Mouse (Mus musculus) heart, embryonic 10.5 days (tissue): ENCODE measurements around the gene Ptpra. TPM values are rescaled to one million over a fixed set of nuclear protein-coding genes. Genes with fewer than 3 reads are reported as not detected.
"Not testable (repeated sequence)": the region's sequence is repeated elsewhere in the genome, so short reads cannot be mapped to it uniquely, and the experiment has no call there.

Experiments used
- DNase-seq: peaks from one replicate; pipeline ENCODE4 v3.0.0-alpha.2; 2017; ENCODE audit warnings: low spot score
- H3K27ac ChIP-seq: fragments of 300-500 bp; sonication (generic); 2 replicates; pipeline ENCODE4 v1.5.1; 2016; ENCODE audit warnings: mild to moderate bottlenecking
- H3K27me3 ChIP-seq: fragments of 300-500 bp; sonication (generic); 2 replicates; pipeline ENCODE4 v1.6.1; 2016; ENCODE audit warnings: mild to moderate bottlenecking; ENCODE audit not compliant: poor library complexity, insufficient read depth, severe bottlenecking
- H3K36me3 ChIP-seq: fragments of 300-500 bp; sonication (generic); 2 replicates; pipeline ENCODE4 v1.6.1; 2016; ENCODE audit warnings: mild to moderate bottlenecking, moderate library complexity
- H3K4me1 ChIP-seq: fragments of 300-500 bp; sonication (generic); 2 replicates; pipeline ENCODE4 v1.6.1; 2016; ENCODE audit warnings: mild to moderate bottlenecking
- H3K4me3 ChIP-seq: fragments of 300-500 bp; sonication (generic); 2 replicates; pipeline ENCODE4 v1.5.1; 2016; ENCODE audit warnings: mild to moderate bottlenecking, moderate library complexity
- H3K9me3 ChIP-seq: fragments of 300-500 bp; sonication (generic); 2 replicates; pipeline ENCODE4 v1.6.1; 2016; ENCODE audit warnings: mild to moderate bottlenecking, moderate library complexity
- WGBS: fragments of 180-500 bp; shearing (Covaris S2); methylation state at CpG from one replicate; pipeline ENCODE4 v1.1.7; 2016; 5-methylcytosine and 5-hydroxymethylcytosine counted together
- polyA plus RNA-seq: library from polyadenylated mRNA; unstranded; fragments of >200 nt; fragmentation: Nextera tagmentation; extraction: Ambion mirVana; gene quantifications from 2 replicates; pipeline ENCODE4 v1.2.1, GENCODE M21; 2016

Ptpra gene
- polyA plus RNA-seq, 1 experiment from 2014 or later, result 85.5 TPM

DNA sequence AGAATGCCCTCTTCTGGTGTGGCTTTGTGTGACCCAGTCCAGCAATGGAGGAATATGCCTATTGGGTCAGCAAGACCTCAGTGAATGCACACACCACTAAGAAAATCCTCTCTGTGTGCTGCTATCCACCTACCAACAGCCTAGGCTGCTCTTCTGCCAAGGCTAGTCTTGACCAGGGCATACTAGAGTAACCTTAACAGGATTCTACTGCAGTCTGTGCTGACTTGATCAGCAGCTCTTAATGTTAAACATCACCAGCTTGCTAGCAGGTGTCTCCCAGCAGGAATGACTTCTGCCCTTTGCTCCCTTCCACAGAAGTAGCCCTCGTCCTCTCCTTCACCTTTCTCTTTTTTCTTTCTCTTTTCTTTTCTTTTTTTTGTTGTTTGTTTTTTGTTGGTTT is 106.2 kb downstream of the Ptpra start:
- Histone ChIP-seq H3K4me1 (no peaks in the 10 kb centered on the region), H3K9me3 (no peaks in the 10 kb centered on the region), H3K36me3 (peaks cover 66% of the 10 kb centered on the region), H3K4me3 (no peak overlapping the region), H3K27ac (no peak overlapping the region), H3K27me3 (no peaks in the 10 kb centered on the region)
- no peak for DNase-seq
- WGBS, result 87% methylated on average over 1 of the region's 1 CpGs

- Histone ChIP-seq H3K27ac (no peak overlapping the region), H3K27me3 (no peaks in the 10 kb centered on the region), H3K4me1 (peaks cover under 1% of the 10 kb centered on the region; the same call in 1 of the 2 replicates), H3K9me3 (no peaks in the 10 kb centered on the region), H3K4me3 (no peak overlapping the region), H3K36me3 (peaks cover 54% of the 10 kb centered on the region)
- no peak for DNase-seq
- WGBS, result 89% methylated on average over 2 of the region's 2 CpGs
These were observed 107.4 kb downstream of the Ptpra start for GRCm38 (mm10) chr2:130557462-130557861.

- 70% methylated on average over 2 of the region's 2 CpGs for WGBS
- peaks cover 49% of the 10 kb centered on the region for H3K36me3 ChIP-seq
- no peaks in the 10 kb centered on the region for H3K27me3 ChIP-seq
- peaks cover 6% of the 10 kb centered on the region for H3K4me1 ChIP-seq
- H3K27ac ChIP-seq, result no peak overlapping the region
- H3K4me3 ChIP-seq, result no peak overlapping the region
- no peaks in the 10 kb centered on the region for H3K9me3 ChIP-seq
- DNase-seq, result no peak
These were observed 107.9 kb downstream of the Ptpra start for GRCm38 (mm10) chr2:130558015-130558414.

- no peaks in the 10 kb centered on the region for H3K27me3 ChIP-seq
- WGBS, result under 1% methylated on average over 61 of the region's 61 CpGs
- peak within 1 kb of the TSS; percentile 87 for H3K27ac ChIP-seq
- H3K4me3 ChIP-seq, result peak within 1 kb of the TSS; percentile 84
- H3K36me3 ChIP-seq, result peaks cover 23% of the 10 kb centered on the region
- peak; percentile 98 for DNase-seq
- peaks cover 18% of the 10 kb centered on the region for H3K4me1 ChIP-seq
- H3K9me3 ChIP-seq, result no peaks in the 10 kb centered on the region
These were observed 113.4 kb downstream of the Ptpra start, which contains the start of gene Mrps26 for GRCm38 (mm10) chr2:130563212-130564055. Gene Mrps26, plus strand, starts transcription at chr2:130563742.

- WGBS, result under 1% methylated on average over 23 of the region's 23 CpGs
These were observed 114.0 kb downstream of the Ptpra start for GRCm38 (mm10) chr2:130564063-130564462.

DNA sequence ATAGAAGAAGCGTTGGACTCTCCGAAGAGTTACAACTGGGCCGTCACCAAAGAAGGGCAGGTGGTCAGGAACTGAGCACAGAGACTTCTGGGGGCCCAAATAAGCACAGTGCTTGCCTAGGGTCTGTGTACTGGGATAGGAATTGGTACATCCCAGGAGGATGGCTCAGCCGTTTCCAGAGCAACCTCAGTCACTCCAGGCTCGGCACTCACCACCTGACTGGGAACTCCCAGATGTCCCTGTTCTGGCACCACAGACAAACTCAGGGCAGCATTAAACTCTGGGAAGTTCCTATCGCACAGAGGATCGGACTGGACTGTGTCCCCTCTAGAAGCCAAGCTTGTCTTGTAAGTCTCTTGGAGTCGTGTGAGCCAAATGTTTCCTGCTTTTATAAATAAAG is 114.9 kb downstream of the Ptpra start:
- 84% methylated on average over 8 of the region's 8 CpGs for WGBS
- H3K27me3 ChIP-seq, result no peaks in the 10 kb centered on the region
- DNase-seq, result no peak
- H3K27ac ChIP-seq, result no peak overlapping the region
- peaks cover 18% of the 10 kb centered on the region for H3K4me1 ChIP-seq
- H3K9me3 ChIP-seq, result no peaks in the 10 kb centered on the region
- H3K4me3 ChIP-seq, result peak overlapping the region; percentile 84
- H3K36me3 ChIP-seq, result peaks cover 20% of the 10 kb centered on the region

More at GRCm38 (mm10) chr2:130564063-130564462, 114.0 kb downstream of the Ptpra start:
- H3K9me3 ChIP-seq, result no peaks in the 10 kb centered on the region
- peak overlapping the region; percentile 87 for H3K27ac ChIP-seq
- H3K4me3 ChIP-seq, result peak overlapping the region; percentile 84
- DNase-seq, result peak; percentile 81
- peaks cover 20% of the 10 kb centered on the region for H3K36me3 ChIP-seq
- peaks cover 18% of the 10 kb centered on the region for H3K4me1 ChIP-seq
- no peaks in the 10 kb centered on the region for H3K27me3 ChIP-seq

DNA sequence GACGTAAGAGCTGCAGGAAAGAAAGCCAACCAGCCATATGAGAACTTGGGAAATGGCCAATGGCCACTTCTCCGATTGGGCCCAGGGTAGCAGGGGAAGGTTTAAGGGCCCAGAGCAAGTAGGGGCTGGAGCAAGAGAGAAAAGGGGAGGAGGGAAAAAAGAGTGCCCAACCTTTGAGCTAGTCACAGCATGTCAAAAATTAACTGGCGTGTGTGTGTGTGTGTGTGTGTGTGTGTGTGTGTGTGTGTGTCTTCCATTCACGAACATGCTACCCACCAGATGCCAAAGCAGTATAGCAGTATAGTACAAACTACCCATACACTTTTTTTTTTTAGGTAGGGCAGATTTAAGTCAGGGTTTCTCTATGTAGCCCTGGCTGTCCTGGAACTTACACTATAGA is 118.8 kb downstream of the Ptpra start:
- peaks cover 20% of the 10 kb centered on the region for H3K36me3 ChIP-seq
- no peak overlapping the region for H3K4me3 ChIP-seq
- H3K9me3 ChIP-seq, result no peaks in the 10 kb centered on the region
- no peak for DNase-seq
- peaks cover 16% of the 10 kb centered on the region; the same call in 1 of the 2 replicates for H3K27me3 ChIP-seq
- peaks cover 11% of the 10 kb centered on the region for H3K4me1 ChIP-seq
- H3K27ac ChIP-seq, result no peak overlapping the region
- 79% methylated on average over 4 of the region's 4 CpGs for WGBS

DNA sequence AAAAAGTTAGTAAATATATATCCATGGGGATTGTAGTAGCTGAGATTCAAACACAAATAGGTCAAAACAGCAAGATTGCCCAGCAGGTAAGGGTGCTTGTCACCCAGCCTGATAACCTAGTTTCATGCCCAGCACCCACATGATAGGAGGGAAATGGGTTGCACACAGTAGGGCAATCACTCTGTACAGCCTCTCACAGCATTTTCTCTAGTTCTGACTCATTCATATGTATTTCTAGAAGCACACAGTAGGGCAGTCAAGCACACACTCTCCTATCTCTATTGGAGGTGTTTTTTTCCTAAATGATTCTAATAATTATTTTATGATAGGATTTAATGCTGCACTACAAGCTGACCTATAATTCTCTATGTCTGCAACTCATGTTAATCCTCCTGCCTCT is 119.8 kb downstream of the Ptpra start:
- no peak for DNase-seq
- H3K36me3 ChIP-seq, result peaks cover 20% of the 10 kb centered on the region
- H3K27me3 ChIP-seq, result peaks cover 24% of the 10 kb centered on the region
- no peak overlapping the region for H3K4me3 ChIP-seq
- H3K4me1 ChIP-seq, result peaks cover 2% of the 10 kb centered on the region
- no peaks in the 10 kb centered on the region for H3K9me3 ChIP-seq
- H3K27ac ChIP-seq, result no peak overlapping the region

- H3K27ac ChIP-seq, result no peak overlapping the region
- no peaks in the 10 kb centered on the region for H3K9me3 ChIP-seq
- H3K4me3 ChIP-seq, result no peak overlapping the region
- peaks cover 75% of the 10 kb centered on the region for H3K27me3 ChIP-seq
- no peaks in the 10 kb centered on the region for H3K36me3 ChIP-seq
- 80% methylated on average over 5 of the region's 5 CpGs for WGBS
- H3K4me1 ChIP-seq, result peaks cover 21% of the 10 kb centered on the region
- DNase-seq, result no peak
These were observed 124.9 kb downstream of the Ptpra start for GRCm38 (mm10) chr2:130574960-130575359.

- peaks cover 30% of the 10 kb centered on the region for H3K4me1 ChIP-seq
- 45% methylated on average over 9 of the region's 9 CpGs for WGBS
- peak within 1 kb of the TSS; percentile 52 for H3K4me3 ChIP-seq
- H3K36me3 ChIP-seq, result no peaks in the 10 kb centered on the region
- no peak for DNase-seq
- H3K27ac ChIP-seq, result no peak within 1 kb of the TSS; the same call in 1 of the 2 replicates
- no peaks in the 10 kb centered on the region for H3K9me3 ChIP-seq
- H3K27me3 ChIP-seq, result peaks cover 84% of the 10 kb centered on the region
These were observed 125.8 kb downstream of the Ptpra start, which contains the start of gene Oxt for GRCm38 (mm10) chr2:130575873-130576272. Gene Oxt, plus strand, starts transcription at chr2:130576173.

- not testable (repeated sequence) for H3K27ac ChIP-seq, H3K36me3 ChIP-seq, DNase-seq, H3K9me3 ChIP-seq
- H3K4me3 ChIP-seq, result peak overlapping the region; percentile 52
- peaks cover 35% of the 10 kb centered on the region for H3K4me1 ChIP-seq
- peaks cover 91% of the 10 kb centered on the region for H3K27me3 ChIP-seq
- WGBS, result 2% methylated on average over 32 of the region's 32 CpGs
These were observed 126.5 kb downstream of the Ptpra start for GRCm38 (mm10) chr2:130576564-130576963.

DNA sequence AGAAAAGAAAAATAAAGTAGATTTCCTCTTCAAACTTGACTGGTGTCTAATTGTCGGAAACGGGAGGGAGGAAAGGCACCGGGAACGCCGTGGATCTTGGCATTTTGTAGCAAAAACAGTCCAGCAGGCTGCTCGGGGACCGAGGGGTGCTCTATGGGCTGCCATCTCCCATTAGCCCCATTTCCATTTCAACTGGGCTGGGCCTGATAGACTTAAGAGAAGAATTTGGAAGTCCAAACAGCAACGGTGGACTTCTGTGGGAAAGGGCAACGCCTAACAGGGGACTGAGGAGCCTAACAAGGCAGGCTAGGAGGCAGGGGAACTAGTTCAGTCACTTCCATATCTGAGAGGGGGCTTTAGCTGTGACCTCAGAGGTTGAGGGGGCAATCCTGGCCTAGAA is 126.9 kb downstream of the Ptpra start:
- H3K36me3 ChIP-seq, result no peaks in the 10 kb centered on the region
- no peaks in the 10 kb centered on the region for H3K9me3 ChIP-seq
- H3K27ac ChIP-seq, result no peak overlapping the region
- no peak for DNase-seq
- H3K4me1 ChIP-seq, result peaks cover 36% of the 10 kb centered on the region
- WGBS, result 3% methylated on average over 9 of the region's 9 CpGs
- H3K4me3 ChIP-seq, result peak overlapping the region; percentile 52; the same call in 1 of the 2 replicates
- peaks cover 92% of the 10 kb centered on the region for H3K27me3 ChIP-seq

DNA sequence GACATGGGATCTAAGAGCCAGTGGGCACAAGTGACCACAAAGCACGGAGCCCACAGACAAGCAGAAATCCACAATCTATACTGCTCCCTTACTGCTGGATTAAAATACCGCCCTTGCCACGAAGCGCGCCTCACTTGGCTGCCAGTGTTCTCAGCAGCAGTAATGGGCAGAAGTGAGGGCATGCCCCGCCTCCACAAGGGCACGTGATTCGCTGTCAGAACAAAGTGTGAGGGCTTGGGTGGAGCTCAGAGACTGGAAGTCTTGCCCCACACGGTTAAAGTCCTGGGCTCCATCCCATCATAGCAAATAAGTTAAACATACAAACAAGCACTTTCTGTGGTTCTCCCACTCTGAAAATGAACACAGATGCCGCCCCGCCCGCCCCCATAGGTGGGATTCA is 127.6 kb downstream of the Ptpra start:
- Histone ChIP-seq H3K4me3 (peak overlapping the region; percentile 19), H3K9me3 (no peaks in the 10 kb centered on the region)
- DNase-seq, result no peak

More for the DNA sequence above, 127.6 kb downstream of the Ptpra start:
- H3K27me3 ChIP-seq, result peaks cover 93% of the 10 kb centered on the region
- peaks cover 42% of the 10 kb centered on the region for H3K4me1 ChIP-seq
- H3K36me3 ChIP-seq, result no peaks in the 10 kb centered on the region
- 6% methylated on average over 12 of the region's 12 CpGs for WGBS
- no peak overlapping the region for H3K27ac ChIP-seq
